8 mouse cellular contexts compared by ENCODE assay signal in the genomic region with DNA sequence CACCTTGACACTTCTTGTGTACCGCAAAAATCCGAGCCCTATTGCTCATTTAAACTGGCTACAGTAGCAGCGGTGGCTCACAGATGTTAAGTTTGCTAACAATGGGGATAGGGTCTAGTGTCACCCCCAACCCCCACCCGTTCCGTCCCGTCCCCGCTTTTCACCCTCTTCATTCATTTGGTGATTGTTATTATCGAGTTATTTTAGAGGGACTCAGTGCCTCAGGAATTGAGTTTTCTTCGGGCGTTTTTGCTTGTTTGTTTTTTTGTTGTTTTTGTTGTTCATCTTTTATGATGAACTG. TPM values are rescaled to one million over a fixed set of nuclear protein-coding genes. Genes with fewer than 3 reads are reported as not detected.
DNase-seq lines count a peak whose midpoint lies in the region; ATAC-seq and TF ChIP-seq lines count a peak whose summit lies in the region.

No protein-coding gene starts in this region.

- H3K36me3 ChIP-seq in heart, adult 2 months (ENCODE audit: control insufficient read depth, insufficient read depth, low read length): peaks cover 4% of the 10 kb centered on the region
- H3K36me3 ChIP-seq in thymus, adult 2 months (ENCODE audit: control insufficient read depth, insufficient read depth, low read length): peaks cover 9% of the 10 kb centered on the region
- peaks cover 9% of the 10 kb centered on the region for H3K36me3 ChIP-seq in liver, embryonic 11.5 days (ENCODE audit: control insufficient read depth, insufficient read depth, low read length)

- H3K9me3 ChIP-seq in liver, embryonic 11.5 days (ENCODE audit: control insufficient read depth, low read length): no peaks in the 10 kb centered on the region

- peak overlapping the region; percentile 82 for H3K27ac ChIP-seq in heart, adult 2 months
- peak overlapping the region; percentile 14; the same call in 1 of the 2 replicates for H3K27ac ChIP-seq in thymus, adult 2 months (ENCODE audit: control insufficient read depth, insufficient read depth, low read length)
- H3K27ac ChIP-seq in liver, embryonic 11.5 days (ENCODE audit: low read depth, low read length): peak overlapping the region; percentile 90

- peak overlapping the region; percentile 96 for H3K9ac ChIP-seq in heart, adult 2 months (ENCODE audit: low read depth, low read length)
- peak overlapping the region; percentile 97 for H3K9ac ChIP-seq in liver, embryonic 11.5 days (ENCODE audit: low read depth, low read length)

- intact Hi-C loops in heart, adult 2 months (cut with DNase I): loop anchor here (1.0 kb wide), 1 partner anchor 29 kb away; the partner anchor contains the start of gene Scfd1

- H3K4me2 ChIP-seq in liver, embryonic 11.5 days: peak overlapping the region; percentile 81

- peak overlapping the region; percentile 61 for H3K4me3 ChIP-seq in heart, adult 2 months
- H3K4me3 ChIP-seq in thymus, adult 2 months (ENCODE audit: control insufficient read depth, insufficient read depth, low read length): peak overlapping the region; percentile 89
- H3K4me3 ChIP-seq in liver, embryonic 11.5 days (ENCODE audit: low read depth, low read length): peak overlapping the region; percentile 91

- DNase-seq in heart, adult 2 months: no peak
- DNase-seq in heart, adult 11 months: no peak
- DNase-seq in thymus, adult 2 months: no peak
- no peak for DNase-seq in thymus, postnatal 25 days
- DNase-seq in liver, embryonic 11.5 days (ENCODE audit: low spot score): no peak
- DNase-seq in testis, postnatal 10 days (ENCODE audit: low spot score): peak; percentile 42
- no peak for DNase-seq in layer of hippocampus, postnatal 10 days (ENCODE audit: low spot score in 2 of 2)

- no peak for TF ChIP-seq CTCF in heart, adult 2 months (IDR thresholded peaks at IDR 0.05)
- TF ChIP-seq CTCF in thymus, adult 2 months (IDR thresholded peaks at IDR 0.05; ENCODE audit: borderline replicate concordance, control insufficient read depth, extremely low read depth, insufficient read depth, low read length, poor library complexity): no peak

- no peak for ATAC-seq in liver, embryonic 11.5 days (replicated peaks; ENCODE audit: low FRiP score)
- no peak for ATAC-seq in inflammation-experienced regulatory T-cells, adult 6 months

- no peak for TF ChIP-seq POLR2A in heart, adult 2 months (IDR thresholded peaks at IDR 0.05; ENCODE audit: insufficient read depth, low read depth, low read length)
- TF ChIP-seq POLR2A in thymus, adult 2 months (IDR thresholded peaks at IDR 0.05; ENCODE audit: control insufficient read depth, extremely low read depth, insufficient read depth, low read length, poor library complexity): no peak

- H3K79me2 ChIP-seq in heart, adult 2 months (replicated peaks; ENCODE audit: control insufficient read depth, insufficient read depth, low read length): no peaks in the 10 kb centered on the region

- peaks cover 3% of the 10 kb centered on the region for H3K4me1 ChIP-seq in heart, adult 2 months (ENCODE audit: control insufficient read depth, insufficient read depth, low read length)
- H3K4me1 ChIP-seq in thymus, adult 2 months (replicated peaks; ENCODE audit: control insufficient read depth, insufficient read depth, low read length): no peaks in the 10 kb centered on the region
- H3K4me1 ChIP-seq in liver, embryonic 11.5 days (replicated peaks; ENCODE audit: control insufficient read depth, insufficient read depth, low read length): peaks cover 3% of the 10 kb centered on the region; the same call in 1 of the 2 replicates

- WGBS in heart, adult 2 months: under 1% methylated on average over 10 of the region's 10 CpGs
- 1% methylated on average over 10 of the region's 10 CpGs for whole genome bisulfite sequencing in thymus, adult 2 months
- WGBS in liver, embryonic 11.5 days: under 1% methylated on average over 10 of the region's 10 CpGs

- TF ChIP-seq EP300 in heart, adult 2 months (IDR thresholded peaks at IDR 0.05; ENCODE audit: insufficient read depth, low read depth, low read length): no peak

- no peaks in the 10 kb centered on the region for H3K27me3 ChIP-seq in heart, adult 2 months (ENCODE audit: control insufficient read depth, insufficient read depth, low read length)
- no peaks in the 10 kb centered on the region for H3K27me3 ChIP-seq in thymus, adult 2 months (ENCODE audit: control insufficient read depth, insufficient read depth, low read length)
- no peaks in the 10 kb centered on the region for H3K27me3 ChIP-seq in liver, embryonic 11.5 days (replicated peaks; ENCODE audit: control insufficient read depth, insufficient read depth, low read length)

RNA-seq across cellular contexts. Expression of gene G2e3, which starts 0.8 kb away (rescaled TPM):
- total RNA-seq in heart, adult 2 months (2021): 1 to 10 TPM; 2.1 to 2.5 TPM
- polyA plus RNA-seq in heart, adult 2 months (2012; rRNA removed): 0.72 and 1.9 TPM in 2 replicates
- 4.3 and 5.7 TPM in 2 replicates for polyA plus RNA-seq in thymus, adult 2 months (2012; rRNA removed)
- polyA plus RNA-seq in liver, embryonic 11.5 days (2014; fragmentation: Nextera tagmentation; extraction: Ambion mirVana): 28.6 and 31.7 TPM in 2 replicates
- 10 to 100 TPM; 11.4 to 26.3 (median 15.4) TPM for polyA plus RNA-seq in inflammation-experienced regulatory T-cells, adult 6 months (2017; shearing (Covaris generic))
- total RNA-seq in layer of hippocampus, postnatal 10 days (2021): 10 to 100 TPM; 14.5 to 16.6 TPM

RNA-seq across cellular contexts. Expression of gene Scfd1, which starts 28.7 kb away (rescaled TPM):
- 10 to 100 TPM; 22.3 to 23.4 TPM for total RNA-seq in heart, adult 2 months (2021)
- 6.3 and 13.6 TPM in 2 replicates for polyA plus RNA-seq in heart, adult 2 months (2012; rRNA removed)
- polyA plus RNA-seq in thymus, adult 2 months (2012; rRNA removed): 7.7 and 9.5 TPM in 2 replicates
- 72.1 and 80.1 TPM in 2 replicates for polyA plus RNA-seq in liver, embryonic 11.5 days (2014; fragmentation: Nextera tagmentation; extraction: Ambion mirVana)
- polyA plus RNA-seq in inflammation-experienced regulatory T-cells, adult 6 months (2017; shearing (Covaris generic)): 10 to 100 TPM; 81.1 to 97.2 (median 81.2) TPM
- total RNA-seq in layer of hippocampus, postnatal 10 days (2021): 10 to 100 TPM; 41.1 to 46.1 TPM

Comparison
In these comparisons a context has a peak if more than half of its experiments do, and no peak if none do; other contexts are left out.
1. H3K27ac ChIP-seq: peak in every context shown above with its lines; median percentile 90 in liver, embryonic 11.5 days; 82 in heart, adult 2 months; 14 in thymus, adult 2 months.